Mouse (Mus musculus): ENCODE results near the gene Slc38a2. TPM values are rescaled to one million over a fixed set of nuclear protein-coding genes. Genes with fewer than 3 reads are reported as not detected.

The Slc38a2 gene
- 19.0 and 29.6 TPM in 2 replicates for polyA plus RNA-seq (2015; fragmentation: Nextera tagmentation; extraction: Ambion mirVana)

- ATAC-seq (peak; percentile 81), DNase-seq (peak; percentile 93)
- TF ChIP-seq EP300 (IDR thresholded peaks at IDR 0.05; ENCODE audit: low read depth) = no peak
- peak; percentile 47 for TF ChIP-seq CTCF (IDR thresholded peaks at IDR 0.05; ENCODE audit: low read depth)
These were observed at the start of gene Slc38a2 for GRCm38 (mm10) chr15:96699521-96700511. Gene Slc38a2 (minus strand): TSS chr15:96699730.

GRCm38 (mm10) chr15:96749101-96749500 is 49.6 kb upstream of the Slc38a2 start:
- Histone ChIP-seq H3K4me3 (ENCODE audit: low read depth, low read length) (no peak overlapping the region), H3K9ac (replicated peaks) (no peak overlapping the region), H3K27ac (ENCODE audit: low read depth) (peak overlapping the region; percentile 76), H3K4me1 (ENCODE audit: insufficient read depth) (peaks cover 13% of the 10 kb centered on the region), H3K4me2 (ENCODE audit: low read depth, low read length) (no peak overlapping the region), H3K9me3 (ENCODE audit: low read length) (no peaks in the 10 kb centered on the region), H3K36me3 (replicated peaks; ENCODE audit: insufficient read depth, low read length) (no peaks in the 10 kb centered on the region), H3K27me3 (ENCODE audit: insufficient read depth, low read length) (no peaks in the 10 kb centered on the region)
- DNase-seq = no peak
- no peak for ATAC-seq
- WGBS (ENCODE audit: insufficient replicate concordance) = 65% methylated on average over 10 of the region's 10 CpGs
- TF ChIP-seq EP300 (IDR thresholded peaks at IDR 0.05; ENCODE audit: low read depth) = no peak
- TF ChIP-seq CTCF (IDR thresholded peaks at IDR 0.05; ENCODE audit: low read depth) = no peak

More at GRCm38 (mm10) chr15:96699521-96700511, at the start of gene Slc38a2:
- H3K9ac ChIP-seq (replicated peaks) = peak within 1 kb of the TSS; percentile 95
- H3K4me1 ChIP-seq (ENCODE audit: insufficient read depth) = peaks cover 30% of the 10 kb centered on the region
- 0% methylated on average over 73 of the region's 76 CpGs for WGBS (ENCODE audit: insufficient replicate concordance)
- H3K27ac ChIP-seq (ENCODE audit: low read depth) = peak within 1 kb of the TSS; percentile 94
- peaks cover 33% of the 10 kb centered on the region for H3K36me3 ChIP-seq (replicated peaks; ENCODE audit: insufficient read depth, low read length)
- peak within 1 kb of the TSS; percentile 93 for H3K4me3 ChIP-seq (ENCODE audit: low read depth, low read length)
- peak within 1 kb of the TSS; percentile 88 for H3K4me2 ChIP-seq (ENCODE audit: low read depth, low read length)
- H3K9me3 ChIP-seq (ENCODE audit: low read length) = no peaks in the 10 kb centered on the region
- no peaks in the 10 kb centered on the region for H3K27me3 ChIP-seq (ENCODE audit: insufficient read depth, low read length)

GRCm38 (mm10) chr15:96747551-96747950 is 48.0 kb upstream of the Slc38a2 start:
- ATAC-seq (no peak), DNase-seq (no peak)
- no peak overlapping the region for H3K27ac ChIP-seq (ENCODE audit: low read depth)
- H3K4me1 ChIP-seq (ENCODE audit: insufficient read depth) = peaks cover 22% of the 10 kb centered on the region
- no peaks in the 10 kb centered on the region for H3K36me3 ChIP-seq (replicated peaks; ENCODE audit: insufficient read depth, low read length)
- 86% methylated on average over 11 of the region's 11 CpGs for WGBS (ENCODE audit: insufficient replicate concordance)
- no peaks in the 10 kb centered on the region for H3K27me3 ChIP-seq (ENCODE audit: insufficient read depth, low read length)
- H3K9ac ChIP-seq (replicated peaks) = no peak overlapping the region
- no peak overlapping the region for H3K4me2 ChIP-seq (ENCODE audit: low read depth, low read length)
- H3K9me3 ChIP-seq (ENCODE audit: low read length) = no peaks in the 10 kb centered on the region
- H3K4me3 ChIP-seq (ENCODE audit: low read depth, low read length) = no peak overlapping the region
- TF ChIP-seq CTCF (IDR thresholded peaks at IDR 0.05; ENCODE audit: low read depth) = no peak
- no peak for TF ChIP-seq EP300 (IDR thresholded peaks at IDR 0.05; ENCODE audit: low read depth)

- Histone ChIP-seq H3K4me1 (ENCODE audit: insufficient read depth) (peaks cover 22% of the 10 kb centered on the region), H3K27me3 (ENCODE audit: insufficient read depth, low read length) (no peaks in the 10 kb centered on the region), H3K36me3 (replicated peaks; ENCODE audit: insufficient read depth, low read length) (no peaks in the 10 kb centered on the region), H3K4me3 (ENCODE audit: low read depth, low read length) (no peak overlapping the region), H3K9ac (replicated peaks) (no peak overlapping the region), H3K4me2 (ENCODE audit: low read depth, low read length) (no peak overlapping the region), H3K27ac (ENCODE audit: low read depth) (no peak overlapping the region), H3K9me3 (ENCODE audit: low read length) (no peaks in the 10 kb centered on the region)
- WGBS (ENCODE audit: insufficient replicate concordance) = 74% methylated on average over 6 of the region's 6 CpGs
- TF ChIP-seq EP300 (IDR thresholded peaks at IDR 0.05; ENCODE audit: low read depth) (no peak), CTCF (IDR thresholded peaks at IDR 0.05; ENCODE audit: low read depth) (no peak)
- ATAC-seq (no peak), DNase-seq (no peak)
These were observed 47.5 kb upstream of the Slc38a2 start for GRCm38 (mm10) chr15:96746986-96747385.

- Histone ChIP-seq H3K27ac (ENCODE audit: low read depth) (no peak overlapping the region), H3K4me2 (ENCODE audit: low read depth, low read length) (no peak overlapping the region), H3K9me3 (ENCODE audit: low read length) (no peaks in the 10 kb centered on the region), H3K9ac (replicated peaks) (no peak overlapping the region), H3K36me3 (replicated peaks; ENCODE audit: insufficient read depth, low read length) (no peaks in the 10 kb centered on the region), H3K4me3 (ENCODE audit: low read depth, low read length) (no peak overlapping the region), H3K27me3 (ENCODE audit: insufficient read depth, low read length) (no peaks in the 10 kb centered on the region), H3K4me1 (ENCODE audit: insufficient read depth) (peaks cover 22% of the 10 kb centered on the region)
- no peak for TF ChIP-seq CTCF (IDR thresholded peaks at IDR 0.05; ENCODE audit: low read depth)
- TF ChIP-seq EP300 (IDR thresholded peaks at IDR 0.05; ENCODE audit: low read depth) = no peak
- DNase-seq (no peak), ATAC-seq (no peak)
- 87% methylated on average over 1 of the region's 1 CpGs for WGBS (ENCODE audit: insufficient replicate concordance)
These were observed 45.8 kb upstream of the Slc38a2 start for GRCm38 (mm10) chr15:96745299-96745698.

GRCm38 (mm10) chr15:96744882-96745296 is 45.4 kb upstream of the Slc38a2 start:
- WGBS (ENCODE audit: insufficient replicate concordance) = 70% methylated on average over 5 of the region's 5 CpGs
- Histone ChIP-seq H3K4me1 (ENCODE audit: insufficient read depth) (peaks cover 22% of the 10 kb centered on the region), H3K27ac (ENCODE audit: low read depth) (peak overlapping the region; percentile 94; the same call in 1 of the 2 replicates), H3K4me2 (ENCODE audit: low read depth, low read length) (no peak overlapping the region), H3K9ac (replicated peaks) (no peak overlapping the region), H3K4me3 (ENCODE audit: low read depth, low read length) (no peak overlapping the region), H3K27me3 (ENCODE audit: insufficient read depth, low read length) (no peaks in the 10 kb centered on the region), H3K9me3 (ENCODE audit: low read length) (no peaks in the 10 kb centered on the region), H3K36me3 (replicated peaks; ENCODE audit: insufficient read depth, low read length) (no peaks in the 10 kb centered on the region)
- TF ChIP-seq CTCF (IDR thresholded peaks at IDR 0.05; ENCODE audit: low read depth) (no peak), EP300 (IDR thresholded peaks at IDR 0.05; ENCODE audit: low read depth) (no peak)
- no peak for DNase-seq
- ATAC-seq = no peak
